Mouse (Mus musculus) lung, postnatal 0 days (tissue): ENCODE data around the gene Iqcn. TPM values are rescaled to one million over a fixed set of nuclear protein-coding genes. Genes with fewer than 3 reads are reported as not detected.

Experiments used
- ATAC-seq: fragments of 200-750 bp; cut with Nextera tagmentation; 2 replicates; pipeline ENCODE4 v1.8.0; 2017; ENCODE audit warnings: moderate library complexity
- DNase-seq: peaks from one replicate; pipeline ENCODE4 v3.0.0-alpha.2; 2016; ENCODE audit warnings: low spot score
- H3K27ac ChIP-seq: fragments of 300-500 bp; sonication (generic); 2 replicates; pipeline ENCODE4 v1.5.1; 2014; ENCODE audit warnings: antibody characterized with exemption, mild to moderate bottlenecking, low read length, mixed read lengths
- H3K27me3 ChIP-seq: fragments of 300-500 bp; sonication (generic); replicated peaks from 2 replicates; pipeline ENCODE4 v1.6.1; 2014; ENCODE audit warnings: low read length, mixed read lengths; ENCODE audit not compliant: insufficient read depth
- H3K36me3 ChIP-seq: fragments of 300-500 bp; sonication (generic); 2 replicates; pipeline ENCODE4 v1.6.1; 2014; ENCODE audit warnings: low read length, mixed read lengths; ENCODE audit not compliant: insufficient read depth
- H3K4me1 ChIP-seq: fragments of 300-500 bp; sonication (generic); 2 replicates; pipeline ENCODE4 v1.6.1; 2014; ENCODE audit warnings: antibody characterized with exemption, low read depth, low read length, mixed read lengths; ENCODE audit not compliant: insufficient read depth
- H3K4me2 ChIP-seq: fragments of 300-500 bp; sonication (generic); replicated peaks from 2 replicates; pipeline ENCODE4 v1.6.1; 2014; ENCODE audit warnings: low read depth, mild to moderate bottlenecking, low read length, moderate library complexity, mixed read lengths
- H3K4me3 ChIP-seq: fragments of 300-500 bp; sonication (generic); 2 replicates; pipeline ENCODE4 v1.5.1; 2014; ENCODE audit warnings: low read depth, low read length
- H3K9ac ChIP-seq: fragments of 300-500 bp; sonication (generic); replicated peaks from 2 replicates; pipeline ENCODE4 v1.6.1; 2014; ENCODE audit warnings: low read depth, mild to moderate bottlenecking
- H3K9me3 ChIP-seq: fragments of 300-500 bp; sonication (generic); 2 replicates; pipeline ENCODE4 v1.6.1; 2016; ENCODE audit warnings: low read length, mixed read lengths
- CTCF ChIP-seq: IDR thresholded peaks from 2 replicates; pipeline ENCODE4 v1.5.1; 2016; ENCODE audit warnings: antibody characterized with exemption, mild to moderate bottlenecking
- EP300 ChIP-seq: IDR thresholded peaks from 2 replicates; pipeline ENCODE4 v1.6.1; 2016; ENCODE audit warnings: antibody characterized with exemption, mild to moderate bottlenecking, control low read depth
- WGBS: fragments of 180-500 bp; shearing (Covaris S2); extraction: QIAGEN DNeasy Blood & Tissue Kit; methylation state at CpG from one replicate; pipeline ENCODE4 v1.1.7; 2014; 5-methylcytosine and 5-hydroxymethylcytosine counted together
- polyA plus RNA-seq: library from polyadenylated mRNA; unstranded; fragments of >200 nt; fragmentation: Nextera tagmentation; extraction: Ambion mirVana; gene quantifications from 2 replicates; pipeline ENCODE4 v1.2.1, GENCODE M21; 2015

Iqcn gene
- polyA plus RNA-seq, 1 experiment from 2014 or later: 0.07 TPM

- Histone ChIP-seq H3K4me3 (no peak overlapping the region), H3K9me3 (no peaks in the 10 kb centered on the region), H3K36me3 (no peaks in the 10 kb centered on the region; the same call in 1 of the 2 replicates), H3K9ac (no peak overlapping the region), H3K4me1 (peaks cover 4% of the 10 kb centered on the region; the same call in 1 of the 2 replicates), H3K27me3 (no peaks in the 10 kb centered on the region), H3K4me2 (0 out of 2 replicates have a peak overlapping the region, but pooled peaks have one; percentile 20), H3K27ac (0 out of 2 replicates have a peak overlapping the region, but pooled peaks have one; percentile 17)
- no peak for ATAC-seq
- TF ChIP-seq EP300: no peak
- no peak for TF ChIP-seq CTCF
- DNase-seq: no peak
- WGBS: 55% methylated on average over 3 of the region's 3 CpGs
Measured at GRCm38 (mm10) chr8:70681410-70681809, 21.8 kb upstream of the Iqcn start.

DNA sequence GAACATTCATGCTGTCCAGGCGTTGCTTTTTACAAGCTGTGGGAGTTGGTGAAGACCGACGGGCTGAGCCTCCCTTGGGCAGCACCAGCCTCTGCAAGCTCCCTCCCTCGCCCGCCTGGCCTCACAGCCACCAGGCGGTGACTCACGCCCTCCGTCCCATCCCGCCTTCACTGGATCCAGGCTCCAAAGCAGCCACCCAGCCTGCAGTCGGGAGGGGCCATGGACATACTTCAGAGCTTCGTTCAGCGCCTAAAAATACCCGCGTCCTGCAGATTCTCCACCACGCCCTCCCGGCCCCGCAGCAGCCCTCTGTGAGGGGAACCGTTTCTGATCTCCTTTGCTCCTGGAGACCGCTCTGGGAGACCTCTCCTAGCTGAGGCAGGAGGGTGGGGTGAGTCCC lies 21.1 kb upstream of the Iqcn start:
- Histone ChIP-seq H3K4me1 (peaks cover 4% of the 10 kb centered on the region; the same call in 1 of the 2 replicates), H3K4me2 (peak overlapping the region; percentile 35; the same call in 1 of the 2 replicates), H3K9me3 (no peaks in the 10 kb centered on the region), H3K27ac (0 out of 2 replicates have a peak overlapping the region, but pooled peaks have one; percentile 27), H3K9ac (no peak overlapping the region), H3K27me3 (no peaks in the 10 kb centered on the region), H3K36me3 (no peaks in the 10 kb centered on the region; the same call in 1 of the 2 replicates), H3K4me3 (no peak overlapping the region)
- peak; percentile 93 for DNase-seq
- 3% methylated on average over 19 of the region's 19 CpGs for WGBS
- peak; percentile 95 for ATAC-seq
- peak; percentile 68 for TF ChIP-seq CTCF
- no peak for TF ChIP-seq EP300

GRCm38 (mm10) chr8:70682692-70683091 lies 20.6 kb upstream of the Iqcn start:
- TF ChIP-seq CTCF (no peak), EP300 (no peak)
- Histone ChIP-seq H3K4me3 (no peak overlapping the region), H3K9ac (no peak overlapping the region), H3K27ac (0 out of 2 replicates have a peak overlapping the region, but pooled peaks have one; percentile 27), H3K4me2 (peak overlapping the region; percentile 35; the same call in 1 of the 2 replicates), H3K36me3 (no peaks in the 10 kb centered on the region; the same call in 1 of the 2 replicates), H3K27me3 (no peaks in the 10 kb centered on the region), H3K4me1 (peaks cover 4% of the 10 kb centered on the region; the same call in 1 of the 2 replicates), H3K9me3 (no peaks in the 10 kb centered on the region)
- no peak for DNase-seq
- 76% methylated on average over 3 of the region's 3 CpGs for WGBS
- peak; percentile 9; the same call in 1 of the 2 replicates for ATAC-seq

GRCm38 (mm10) chr8:70684291-70684690 lies 19.0 kb upstream of the Iqcn start:
- Histone ChIP-seq H3K9ac (no peak overlapping the region), H3K9me3 (no peaks in the 10 kb centered on the region), H3K27me3 (no peaks in the 10 kb centered on the region), H3K27ac (no peak overlapping the region), H3K36me3 (no peaks in the 10 kb centered on the region), H3K4me3 (no peak overlapping the region), H3K4me2 (no peak overlapping the region), H3K4me1 (peaks cover 4% of the 10 kb centered on the region; the same call in 1 of the 2 replicates)
- DNase-seq (no peak), ATAC-seq (no peak)
- no peak for TF ChIP-seq CTCF
- no peak for TF ChIP-seq EP300
- WGBS: 54% methylated on average over 7 of the region's 7 CpGs

DNA sequence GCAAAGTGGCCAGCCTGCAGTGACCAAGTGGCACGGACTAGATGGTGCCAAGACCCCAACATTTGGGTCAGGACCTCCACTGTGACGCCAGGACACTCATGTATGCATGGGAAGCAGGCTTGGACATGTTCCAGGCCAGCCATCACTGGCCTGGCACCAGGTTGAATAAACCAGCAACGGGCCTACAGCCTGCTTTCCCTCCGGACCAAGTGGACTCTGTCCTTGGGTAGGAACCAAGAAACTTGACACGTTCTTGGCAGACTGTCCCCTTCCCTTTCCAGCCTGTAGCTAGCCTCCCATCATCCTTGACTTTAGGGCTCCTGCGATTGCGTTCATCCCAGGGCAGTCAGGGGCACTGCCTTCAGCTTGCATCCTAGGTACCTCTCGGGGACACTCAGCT lies 15.7 kb upstream of the Iqcn start:
- peak; percentile 60 for ATAC-seq
- no peak overlapping the region for H3K4me2 ChIP-seq
- no peak overlapping the region for H3K4me3 ChIP-seq
- DNase-seq: peak; percentile 76
- TF ChIP-seq CTCF (no peak), EP300 (no peak)
- no peak overlapping the region for H3K9ac ChIP-seq
- no peak overlapping the region for H3K27ac ChIP-seq
- H3K9me3 ChIP-seq: no peaks in the 10 kb centered on the region
- WGBS: 47% methylated on average over 8 of the region's 8 CpGs
- no peaks in the 10 kb centered on the region for H3K36me3 ChIP-seq
- H3K4me1 ChIP-seq: peaks cover 6% of the 10 kb centered on the region; the same call in 1 of the 2 replicates
- no peaks in the 10 kb centered on the region for H3K27me3 ChIP-seq

DNA sequence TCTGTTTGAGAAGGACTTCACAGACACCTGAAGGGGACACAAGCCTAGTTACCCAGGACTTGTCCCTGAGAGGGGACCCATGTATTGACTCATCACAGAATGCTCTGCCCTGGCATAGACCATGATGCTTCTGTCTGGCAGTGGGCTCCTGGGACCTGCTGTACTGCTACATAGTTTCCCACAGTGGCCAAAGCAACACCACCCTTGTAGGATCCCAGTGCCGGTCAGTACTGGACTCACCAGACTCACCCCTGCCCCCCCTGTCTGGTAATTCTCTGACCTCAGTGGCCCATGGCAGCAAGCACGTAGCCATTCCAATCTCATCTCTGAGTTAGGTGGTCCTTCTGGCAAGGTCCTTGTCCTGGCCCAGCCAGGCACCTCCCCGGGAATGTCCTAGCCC lies 15.1 kb upstream of the Iqcn start:
- 91% methylated on average over 3 of the region's 3 CpGs for WGBS
- Histone ChIP-seq H3K27ac (no peak overlapping the region), H3K9ac (no peak overlapping the region), H3K9me3 (no peaks in the 10 kb centered on the region), H3K36me3 (no peaks in the 10 kb centered on the region), H3K4me3 (no peak overlapping the region), H3K4me1 (peaks cover 6% of the 10 kb centered on the region; the same call in 1 of the 2 replicates), H3K4me2 (no peak overlapping the region), H3K27me3 (no peaks in the 10 kb centered on the region)
- TF ChIP-seq EP300 (no peak), CTCF (no peak)
- DNase-seq (no peak), ATAC-seq (no peak)
